Mouse (Mus musculus) T-cell, adult 66 days (primary cell): Measurements from ENCODE around the gene Gm14443. TPM values are rescaled to one million over a fixed set of nuclear protein-coding genes. Genes with fewer than 3 reads are reported as not detected.

Experiments
- total RNA-seq, 2 experiments: library from RNA; stranded (reverse); gene quantifications; 3 replicates in 1 of 2; 4 replicates in 1 of 2; pipeline ENCODE4 v1.2.4; 2023

Gene Gm14443
- total RNA-seq, result under 1 TPM; 0.12 to 0.41 TPM

GRCm38 (mm10) chr2:175175401-175176180 is at the start of gene Gm14443:
Gene Gm14443 (minus strand): TSS chr2:175175871.

GRCm38 (mm10) chr2:175206732-175207131 is 31.1 kb upstream of the Gm14443 start, which contains the start of gene Gm14391:
Gene Gm14391 (minus strand): TSS chr2:175206917.

GRCm38 (mm10) chr2:175141993-175142295 is 33.7 kb downstream of the Gm14443 start, which contains the start of gene Gm14399:
Gene Gm14399 (minus strand): TSS chr2:175142012.

Other genes starting within 250 kb of the Gm14443 start
- not detected for gene Gm14444, start 165.6 kb downstream of the Gm14443 start, total RNA-seq
- gene Gm14393, start 108.1 kb downstream of the Gm14443 start, total RNA-seq, result not detected
- 1 to 10 TPM; 4.7 to 6.8 TPM for gene Gm14399, start 33.9 kb downstream of the Gm14443 start, total RNA-seq
- gene Gm14391, start 31.0 kb upstream of the Gm14443 start, total RNA-seq, result 10 to 100 TPM; 18.2 to 29.4 TPM
- 1 to 10 TPM in 1 of 2 experiments, not detected in 1; 4.0 TPM for gene Gm14440, start 99.3 kb upstream of the Gm14443 start, total RNA-seq
- 10 to 100 TPM; 12.3 to 13.9 TPM for gene Gm4631, start 162.3 kb upstream of the Gm14443 start, total RNA-seq
- 1 to 10 TPM in 1 of 2 experiments, not detected in 1; 2.1 TPM for gene Zfp968, start 196.6 kb upstream of the Gm14443 start, total RNA-seq